Mouse (Mus musculus): ENCODE results near the gene Gpr142. TPM values are rescaled to one million over a fixed set of nuclear protein-coding genes. Genes with fewer than 3 reads are reported as not detected.
A peak's percentile ranks its signal among the peaks of the same experiment; 100 is the strongest.

Gene Gpr142
- polyA plus RNA-seq, 1 experiment from 2014 or later = not detected

GRCm38 (mm10) chr11:114794691-114795090 is 4.0 kb upstream of the Gpr142 start:
- DNase-seq (no peak), ATAC-seq (ENCODE audit: low FRiP score, low TSS enrichment) (peak; percentile 12)
- WGBS = 10% methylated on average over 4 of the region's 4 CpGs
- no peaks in the 10 kb centered on the region for H3K9me3 ChIP-seq (ENCODE audit: control insufficient read depth, low read length)
- peak overlapping the region; percentile 41; the same call in 1 of the 2 replicates for H3K9ac ChIP-seq (replicated peaks; ENCODE audit: low read length)
- H3K4me3 ChIP-seq (replicated peaks; ENCODE audit: low read depth, low read length) = peak overlapping the region; percentile 35
- no peaks in the 10 kb centered on the region for H3K36me3 ChIP-seq (ENCODE audit: control insufficient read depth, insufficient read depth, low read length)
- H3K27ac ChIP-seq (replicated peaks; ENCODE audit: low read depth, low read length) = peak overlapping the region; percentile 95
- peak overlapping the region; percentile 94 for H3K4me2 ChIP-seq (ENCODE audit: low read length)
- peaks cover 9% of the 10 kb centered on the region for H3K27me3 ChIP-seq (ENCODE audit: control insufficient read depth, insufficient read depth, low read length)
- H3K4me1 ChIP-seq (ENCODE audit: control insufficient read depth, insufficient read depth, low read length) = peaks cover 53% of the 10 kb centered on the region

GRCm38 (mm10) chr11:114795231-114795746 is 3.4 kb upstream of the Gpr142 start:
- ATAC-seq (ENCODE audit: low FRiP score, low TSS enrichment) (peak; percentile 80), DNase-seq (peak; percentile 90)
- Histone ChIP-seq H3K4me1 (ENCODE audit: control insufficient read depth, insufficient read depth, low read length) (peaks cover 53% of the 10 kb centered on the region), H3K4me2 (ENCODE audit: low read length) (peak overlapping the region; percentile 94), H3K9me3 (ENCODE audit: control insufficient read depth, low read length) (no peaks in the 10 kb centered on the region), H3K9ac (replicated peaks; ENCODE audit: low read length) (peak overlapping the region; percentile 41), H3K4me3 (replicated peaks; ENCODE audit: low read depth, low read length) (peak overlapping the region; percentile 35), H3K27me3 (ENCODE audit: control insufficient read depth, insufficient read depth, low read length) (peaks cover 5% of the 10 kb centered on the region), H3K27ac (replicated peaks; ENCODE audit: low read depth, low read length) (peak overlapping the region; percentile 95), H3K36me3 (ENCODE audit: control insufficient read depth, insufficient read depth, low read length) (no peaks in the 10 kb centered on the region)
- 1% methylated on average over 7 of the region's 7 CpGs for WGBS

GRCm38 (mm10) chr11:114795848-114796322 is 2.8 kb upstream of the Gpr142 start, which contains the start of gene Btbd17:
Gene Btbd17 (minus strand): TSS chr11:114795945.
- peak within 1 kb of the TSS; percentile 95 for H3K27ac ChIP-seq (replicated peaks; ENCODE audit: low read depth, low read length)
- DNase-seq (peak; percentile 89), ATAC-seq (ENCODE audit: low FRiP score, low TSS enrichment) (peak; percentile 87)
- no peaks in the 10 kb centered on the region for H3K36me3 ChIP-seq (ENCODE audit: control insufficient read depth, insufficient read depth, low read length)
- H3K4me1 ChIP-seq (ENCODE audit: control insufficient read depth, insufficient read depth, low read length) = peaks cover 53% of the 10 kb centered on the region
- peaks cover 5% of the 10 kb centered on the region; the same call in 1 of the 2 replicates for H3K27me3 ChIP-seq (ENCODE audit: control insufficient read depth, insufficient read depth, low read length)
- H3K4me2 ChIP-seq (ENCODE audit: low read length) = peak within 1 kb of the TSS; percentile 94
- H3K4me3 ChIP-seq (replicated peaks; ENCODE audit: low read depth, low read length) = peak within 1 kb of the TSS; percentile 35
- no peaks in the 10 kb centered on the region for H3K9me3 ChIP-seq (ENCODE audit: control insufficient read depth, low read length)
- WGBS = 1% methylated on average over 4 of the region's 4 CpGs
- H3K9ac ChIP-seq (replicated peaks; ENCODE audit: low read length) = peak within 1 kb of the TSS; percentile 41

- 86% methylated on average over 7 of the region's 7 CpGs for WGBS
- Histone ChIP-seq H3K27ac (replicated peaks; ENCODE audit: low read depth, low read length) (peak overlapping the region; percentile 95; the same call in 1 of the 2 replicates), H3K27me3 (ENCODE audit: control insufficient read depth, insufficient read depth, low read length) (no peaks in the 10 kb centered on the region), H3K4me3 (replicated peaks; ENCODE audit: low read depth, low read length) (no peak overlapping the region), H3K4me1 (ENCODE audit: control insufficient read depth, insufficient read depth, low read length) (peaks cover 42% of the 10 kb centered on the region), H3K4me2 (ENCODE audit: low read length) (no peak overlapping the region), H3K36me3 (ENCODE audit: control insufficient read depth, insufficient read depth, low read length) (no peaks in the 10 kb centered on the region), H3K9me3 (ENCODE audit: control insufficient read depth, low read length) (no peaks in the 10 kb centered on the region), H3K9ac (replicated peaks; ENCODE audit: low read length) (no peak overlapping the region)
- ATAC-seq (ENCODE audit: low FRiP score, low TSS enrichment) = no peak
- no peak for DNase-seq
These were observed 1.5 kb upstream of the Gpr142 start for GRCm38 (mm10) chr11:114797176-114797575.

GRCm38 (mm10) chr11:114797981-114798380 is 743 bp upstream of the Gpr142 start:
- no peaks in the 10 kb centered on the region for H3K27me3 ChIP-seq (ENCODE audit: control insufficient read depth, insufficient read depth, low read length)
- ATAC-seq (ENCODE audit: low FRiP score, low TSS enrichment) (no peak), DNase-seq (no peak)
- H3K9ac ChIP-seq (replicated peaks; ENCODE audit: low read length) = no peak overlapping the region
- H3K36me3 ChIP-seq (ENCODE audit: control insufficient read depth, insufficient read depth, low read length) = no peaks in the 10 kb centered on the region
- H3K4me3 ChIP-seq (replicated peaks; ENCODE audit: low read depth, low read length) = no peak overlapping the region
- peaks cover 37% of the 10 kb centered on the region for H3K4me1 ChIP-seq (ENCODE audit: control insufficient read depth, insufficient read depth, low read length)
- WGBS = 96% methylated on average over 3 of the region's 3 CpGs
- H3K27ac ChIP-seq (replicated peaks; ENCODE audit: low read depth, low read length) = no peak overlapping the region
- H3K4me2 ChIP-seq (ENCODE audit: low read length) = no peak overlapping the region
- no peaks in the 10 kb centered on the region for H3K9me3 ChIP-seq (ENCODE audit: control insufficient read depth, low read length)

GRCm38 (mm10) chr11:114801906-114802305 is 3.2 kb downstream of the Gpr142 start:
- Histone ChIP-seq H3K36me3 (ENCODE audit: control insufficient read depth, insufficient read depth, low read length) (no peaks in the 10 kb centered on the region), H3K4me1 (ENCODE audit: control insufficient read depth, insufficient read depth, low read length) (peaks cover 14% of the 10 kb centered on the region; the same call in 1 of the 2 replicates), H3K9ac (replicated peaks; ENCODE audit: low read length) (no peak overlapping the region), H3K4me2 (ENCODE audit: low read length) (no peak overlapping the region), H3K4me3 (replicated peaks; ENCODE audit: low read depth, low read length) (no peak overlapping the region), H3K27ac (replicated peaks; ENCODE audit: low read depth, low read length) (no peak overlapping the region), H3K9me3 (ENCODE audit: control insufficient read depth, low read length) (no peaks in the 10 kb centered on the region), H3K27me3 (ENCODE audit: control insufficient read depth, insufficient read depth, low read length) (no peaks in the 10 kb centered on the region)
- DNase-seq = no peak
- no peak for ATAC-seq (ENCODE audit: low FRiP score, low TSS enrichment)
- WGBS = 80% methylated on average over 1 of the region's 1 CpGs

GRCm38 (mm10) chr11:114802540-114803267 is 4.0 kb downstream of the Gpr142 start:
- H3K27me3 ChIP-seq (ENCODE audit: control insufficient read depth, insufficient read depth, low read length) = no peaks in the 10 kb centered on the region
- ATAC-seq (ENCODE audit: low FRiP score, low TSS enrichment) (no peak), DNase-seq (no peak)
- no peaks in the 10 kb centered on the region for H3K36me3 ChIP-seq (ENCODE audit: control insufficient read depth, insufficient read depth, low read length)
- no peak overlapping the region for H3K27ac ChIP-seq (replicated peaks; ENCODE audit: low read depth, low read length)
- no peak overlapping the region for H3K4me3 ChIP-seq (replicated peaks; ENCODE audit: low read depth, low read length)
- no peak overlapping the region; the same call in 1 of the 2 replicates for H3K9ac ChIP-seq (replicated peaks; ENCODE audit: low read length)
- H3K9me3 ChIP-seq (ENCODE audit: control insufficient read depth, low read length) = no peaks in the 10 kb centered on the region
- H3K4me1 ChIP-seq (ENCODE audit: control insufficient read depth, insufficient read depth, low read length) = peaks cover 15% of the 10 kb centered on the region; the same call in 1 of the 2 replicates
- WGBS = 71% methylated on average over 15 of the region's 15 CpGs
- H3K4me2 ChIP-seq (ENCODE audit: low read length) = no peak overlapping the region

GRCm38 (mm10) chr11:114803990-114804389 is 5.3 kb downstream of the Gpr142 start:
- ATAC-seq (ENCODE audit: low FRiP score, low TSS enrichment) = no peak

More at GRCm38 (mm10) chr11:114803990-114804389, 5.3 kb downstream of the Gpr142 start:
- no peak overlapping the region for H3K4me3 ChIP-seq (replicated peaks; ENCODE audit: low read depth, low read length)
- H3K27me3 ChIP-seq (ENCODE audit: control insufficient read depth, insufficient read depth, low read length) = no peaks in the 10 kb centered on the region
- peaks cover 15% of the 10 kb centered on the region; the same call in 1 of the 2 replicates for H3K4me1 ChIP-seq (ENCODE audit: control insufficient read depth, insufficient read depth, low read length)
- no peaks in the 10 kb centered on the region for H3K36me3 ChIP-seq (ENCODE audit: control insufficient read depth, insufficient read depth, low read length)
- H3K27ac ChIP-seq (replicated peaks; ENCODE audit: low read depth, low read length) = no peak overlapping the region
- DNase-seq = no peak
- H3K9me3 ChIP-seq (ENCODE audit: control insufficient read depth, low read length) = no peaks in the 10 kb centered on the region
- no peak overlapping the region for H3K9ac ChIP-seq (replicated peaks; ENCODE audit: low read length)
- 14% methylated on average over 8 of the region's 8 CpGs for WGBS
- H3K4me2 ChIP-seq (ENCODE audit: low read length) = no peak overlapping the region
